Comparison of ENCODE assay signal across 8 mouse cellular contexts in the genomic region with DNA sequence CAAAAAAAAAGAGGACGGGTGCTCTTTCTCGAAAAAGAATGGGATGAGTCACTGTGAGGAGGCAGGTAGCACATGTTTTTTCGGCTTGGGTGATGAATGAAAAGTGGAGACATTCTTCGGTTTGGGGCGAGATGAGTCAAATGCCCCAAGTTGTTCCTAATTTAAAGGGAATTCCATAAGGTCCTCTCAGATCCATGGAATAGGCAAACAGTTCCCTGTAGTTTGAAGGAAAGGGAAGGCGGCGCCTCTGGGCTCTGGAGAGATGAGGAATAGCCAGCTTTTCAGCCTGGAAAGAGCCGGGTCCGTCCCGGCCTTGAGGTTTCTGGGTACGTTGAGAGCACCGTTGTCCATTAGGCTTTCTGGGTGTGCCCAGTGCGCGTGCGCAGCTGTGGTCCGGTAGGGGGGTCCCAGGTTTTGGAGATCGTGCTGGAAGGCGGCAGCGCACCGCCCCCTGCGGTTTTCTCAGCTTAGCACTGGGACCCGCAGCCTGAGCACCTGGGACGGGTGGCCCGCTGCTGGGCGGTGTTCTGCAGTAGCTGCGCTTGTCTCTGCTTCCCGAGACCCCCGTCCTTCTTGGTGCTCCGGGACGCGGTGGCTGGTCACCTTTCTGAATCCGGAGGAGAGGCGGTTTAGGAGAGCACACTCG. TPM values are rescaled to one million over a fixed set of nuclear protein-coding genes. Genes with fewer than 3 reads are reported as not detected.
DNase-seq lines count a peak whose midpoint lies in the region; ATAC-seq and TF ChIP-seq lines count a peak whose summit lies in the region.

A gene (plus strand): TSS at position 394 of the 646 bp plus-strand sequence.

- H3K4me3 ChIP-seq in embryonic facial prominence, embryonic 13.5 days, result peak within 1 kb of the TSS; percentile 73
- peak within 1 kb of the TSS; percentile 72 for H3K4me3 ChIP-seq in hindbrain, embryonic 10.5 days
- H3K4me3 ChIP-seq in midbrain, embryonic 12.5 days, result peak within 1 kb of the TSS; percentile 57
- peak within 1 kb of the TSS; percentile 76 for H3K4me3 ChIP-seq in stomach, postnatal 0 days (ENCODE audit: low read depth, low read length)

- DNase-seq in cerebellum, adult 11-12 months, result peak; percentile 81
- no peak for DNase-seq in cerebellum, adult 8-10 months
- peak; percentile 50 to 54 for DNase-seq in adrenal gland, adult 18-20 months (ENCODE audit: low spot score in 2 of 2)
- peak; percentile 83 for DNase-seq in hindbrain, embryonic 10.5 days (ENCODE audit: low spot score)
- peak; percentile 56 to 69 for DNase-seq in left cerebral cortex, postnatal 25 days (ENCODE audit: low spot score in 2 of 2)
- DNase-seq in stomach, postnatal 0 days (ENCODE audit: low spot score), result peak; percentile 47

- no peak for TF ChIP-seq EP300 in stomach, postnatal 0 days (optimal IDR thresholded peaks at IDR 0.05)

- TF ChIP-seq CTCF in stomach, postnatal 0 days (IDR thresholded peaks at IDR 0.05; ENCODE audit: low read depth), result peak; percentile 52

- no peak for ATAC-seq in embryonic facial prominence, embryonic 13.5 days (ENCODE audit: insufficient number of reproducible peaks, insufficient read depth, low FRiP score, low TSS enrichment, low read depth)
- ATAC-seq in midbrain, embryonic 12.5 days (ENCODE audit: low FRiP score, low read depth), result peak; percentile 38
- ATAC-seq in stomach, postnatal 0 days (ENCODE audit: low FRiP score, low TSS enrichment), result no peak

- peaks cover 13% of the 10 kb centered on the region; the same call in 1 of the 2 replicates for H3K27me3 ChIP-seq in embryonic facial prominence, embryonic 13.5 days
- H3K27me3 ChIP-seq in hindbrain, embryonic 10.5 days (ENCODE audit: insufficient read depth, poor library complexity, severe bottlenecking), result peaks cover 33% of the 10 kb centered on the region
- peaks cover 25% of the 10 kb centered on the region for H3K27me3 ChIP-seq in midbrain, embryonic 12.5 days
- no peaks in the 10 kb centered on the region for H3K27me3 ChIP-seq in stomach, postnatal 0 days (ENCODE audit: control insufficient read depth, insufficient read depth, low read length)

- H3K4me1 ChIP-seq in embryonic facial prominence, embryonic 13.5 days, result peaks cover 46% of the 10 kb centered on the region
- H3K4me1 ChIP-seq in hindbrain, embryonic 10.5 days (replicated peaks), result peaks cover 71% of the 10 kb centered on the region
- H3K4me1 ChIP-seq in midbrain, embryonic 12.5 days, result peaks cover 41% of the 10 kb centered on the region
- peaks cover 12% of the 10 kb centered on the region; the same call in 1 of the 2 replicates for H3K4me1 ChIP-seq in stomach, postnatal 0 days (replicated peaks; ENCODE audit: control insufficient read depth, insufficient read depth)

- peak within 1 kb of the TSS; percentile 86 for H3K27ac ChIP-seq in embryonic facial prominence, embryonic 13.5 days
- peak within 1 kb of the TSS; percentile 90 for H3K27ac ChIP-seq in hindbrain, embryonic 10.5 days
- peak within 1 kb of the TSS; percentile 65 for H3K27ac ChIP-seq in midbrain, embryonic 12.5 days (replicated peaks)
- peak within 1 kb of the TSS; percentile 91 for H3K27ac ChIP-seq in stomach, postnatal 0 days (replicated peaks)

- peak within 1 kb of the TSS; percentile 95 for H3K4me2 ChIP-seq in embryonic facial prominence, embryonic 13.5 days
- peak within 1 kb of the TSS; percentile 89 for H3K4me2 ChIP-seq in midbrain, embryonic 12.5 days (replicated peaks)
- peak within 1 kb of the TSS; percentile 94 for H3K4me2 ChIP-seq in stomach, postnatal 0 days (replicated peaks; ENCODE audit: low read depth)

- H3K9me3 ChIP-seq in embryonic facial prominence, embryonic 13.5 days, result no peaks in the 10 kb centered on the region
- no peaks in the 10 kb centered on the region for H3K9me3 ChIP-seq in hindbrain, embryonic 10.5 days
- H3K9me3 ChIP-seq in midbrain, embryonic 12.5 days, result no peaks in the 10 kb centered on the region
- H3K9me3 ChIP-seq in stomach, postnatal 0 days (ENCODE audit: control insufficient read depth, low read length), result no peaks in the 10 kb centered on the region

- H3K36me3 ChIP-seq in embryonic facial prominence, embryonic 13.5 days, result no peaks in the 10 kb centered on the region
- H3K36me3 ChIP-seq in hindbrain, embryonic 10.5 days, result no peaks in the 10 kb centered on the region
- no peaks in the 10 kb centered on the region for H3K36me3 ChIP-seq in midbrain, embryonic 12.5 days
- H3K36me3 ChIP-seq in stomach, postnatal 0 days (ENCODE audit: control insufficient read depth, insufficient read depth, low read length), result no peaks in the 10 kb centered on the region

- intact Hi-C loops in left cerebral cortex, postnatal 25 days (cut with DNase I), result loop anchor here (2.0 kb wide), 1 partner anchor 22 kb away; a partner anchor contains a TSS

- 1% methylated on average over 34 of the region's 34 CpGs for WGBS in embryonic facial prominence, embryonic 13.5 days
- WGBS in hindbrain, embryonic 10.5 days, result under 1% methylated on average over 34 of the region's 34 CpGs
- under 1% methylated on average over 34 of the region's 34 CpGs for WGBS in midbrain, embryonic 12.5 days
- under 1% methylated on average over 34 of the region's 34 CpGs for WGBS in stomach, postnatal 0 days

- peak within 1 kb of the TSS; percentile 82 for H3K9ac ChIP-seq in embryonic facial prominence, embryonic 13.5 days
- peak within 1 kb of the TSS; percentile 70 for H3K9ac ChIP-seq in midbrain, embryonic 12.5 days (replicated peaks)
- H3K9ac ChIP-seq in stomach, postnatal 0 days (ENCODE audit: low read length), result peak within 1 kb of the TSS; percentile 74

RNA-seq across cellular contexts. Expression of the gene that starts here (rescaled TPM):
- total RNA-seq in adrenal gland, adult 18-20 months (2021), result under 1 TPM; 0.58 to 0.93 TPM
- 5.9 and 6.0 TPM in 2 replicates for polyA plus RNA-seq in embryonic facial prominence, embryonic 13.5 days (2015; fragmentation: Nextera tagmentation; extraction: Ambion mirVana)
- 4.1 and 4.3 TPM in 2 replicates for polyA plus RNA-seq in hindbrain, embryonic 10.5 days (2016; fragmentation: Nextera tagmentation; extraction: Ambion mirVana)
- total RNA-seq in left cerebral cortex, postnatal 25 days (2021), result 10 to 100 TPM; 39.1 to 42.6 TPM
- 4.6 and 5.4 TPM in 2 replicates for polyA plus RNA-seq in midbrain, embryonic 12.5 days (2016; fragmentation: Nextera tagmentation; extraction: Ambion mirVana)
- polyA plus RNA-seq in stomach, postnatal 0 days (2015; fragmentation: Nextera tagmentation; extraction: Ambion mirVana), result 0.29 and 0.40 TPM in 2 replicates

Comparison
In these comparisons a context has a peak if more than half of its experiments do, and no peak if none do; other contexts are left out.
1. RNA of the gene that starts here (total RNA-seq): 39.1 to 42.6 TPM in left cerebral cortex, postnatal 25 days; 0.58 to 0.93 TPM in adrenal gland, adult 18-20 months; every median in the first group is over 10 times any median in the second.
2. Peak in DNase-seq in adrenal gland, adult 18-20 months; RNA of the gene not detected or under 1 TPM.
3. Peak in DNase-seq, H3K4me3 ChIP-seq, H3K27ac ChIP-seq, H3K9ac ChIP-seq and H3K4me2 ChIP-seq in stomach, postnatal 0 days; RNA of the gene not detected or under 1 TPM.
4. Peak in every context shown above with its lines, with median percentiles within 50 percentile points of each other: H3K27ac ChIP-seq, H3K4me2 ChIP-seq, H3K4me3 ChIP-seq and H3K9ac ChIP-seq.